Mouse (Mus musculus) Patski (cell line): ENCODE results near the gene Ube2f. TPM values are rescaled to one million over a fixed set of nuclear protein-coding genes. Genes with fewer than 3 reads are reported as not detected.

ENCODE experiments used
- ATAC-seq: fragments of 100-300 bp; one replicate; pipeline ENCODE4 v1.8.0; 2021
- CTCF ChIA-PET: fragments of 350-600 bp; sonication (Branson Sonifier 250); formaldehyde crosslinking; loops from one replicate; lab custom pipeline; 2022; ENCODE audit warnings: inconsistent platforms; lab: Charles Lee
- POLR2A ChIA-PET: fragments of 350-600 bp; sonication (Branson Sonifier 250); formaldehyde crosslinking; loops from one replicate; lab custom pipeline; 2022; ENCODE audit warnings: antibody characterized with exemption, inconsistent platforms; lab: Charles Lee
- DNase-seq: peaks from one replicate; pipeline ENCODE4 v3.0.0-alpha.2; 2011; ENCODE audit warnings: low read depth, low spot score
- H3K27me3 ChIP-seq: fragments of 371-371 bp; one replicate; pipeline ENCODE4 v1.5.1; 2021
- CTCF ChIP-seq: fragments of 100-300 bp; IDR thresholded peaks from one replicate; pipeline ENCODE4 v1.5.1; 2021
- in situ Hi-C: fragments of 300-500 bp; cut with MboI; formaldehyde crosslinking; loops from 3 replicates; pipeline ENCODE4 v1.11.1; 2018; ENCODE audit warnings: low pct_unique_long_range_greater_than_20kb, mixed read lengths
- polyA plus RNA-seq: library from polyadenylated mRNA; unstranded; gene quantifications from one replicate; pipeline ENCODE4 v1.2.3, GENCODE M21; 2021

Ube2f gene
- polyA plus RNA-seq, 1 experiment from 2014 or later = 94.5 TPM

DNA sequence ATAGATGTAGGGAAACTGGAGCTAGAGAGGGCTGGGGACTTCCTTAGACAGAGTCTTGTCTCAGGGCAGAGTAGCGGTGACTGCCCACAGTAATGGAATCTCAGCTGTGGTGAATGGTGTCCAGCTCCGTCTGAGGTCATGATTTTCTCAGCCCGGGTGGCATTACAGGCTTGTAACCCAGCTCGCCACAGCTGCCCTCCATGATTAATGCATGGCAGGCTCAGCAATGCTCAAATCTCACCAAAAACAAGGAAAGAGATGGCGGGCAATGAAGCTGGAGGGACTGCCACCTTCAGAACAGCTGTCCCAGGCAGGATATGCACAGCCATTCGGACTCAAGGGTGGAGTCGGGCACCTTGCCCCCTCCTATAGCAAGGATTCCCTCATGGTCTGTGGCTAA is 87.3 kb downstream of the Ube2f start:
- H3K27me3 ChIP-seq = no peaks in the 10 kb centered on the region
- ATAC-seq (no peak), DNase-seq (no peak)
- TF ChIP-seq CTCF = no peak
- ChIA-PET CTCF (interaction anchor here (1.0 to 1.6 kb wide), 2 partner anchors 9 to 10 kb away, joined by 3 to 7 read pairs; no protein-coding TSS in a partner anchor), POLR2A (interaction anchor here (1.1 kb wide), 1 partner anchor 16 kb away, joined by 4 read pairs; no protein-coding TSS in a partner anchor)
- in situ Hi-C loops = no loop called here

Other genes with a start within 250 kb of the Ube2f start
- gene Rbm44, start 105.2 kb upstream of the Ube2f start, polyA plus RNA-seq = 0.03 TPM
- gene Ramp1, start 70.5 kb upstream of the Ube2f start, polyA plus RNA-seq = not detected
- gene Scly, start 48.0 kb downstream of the Ube2f start, polyA plus RNA-seq = 98.6 TPM
- 0.14 TPM for gene Espnl, start 71.8 kb downstream of the Ube2f start, polyA plus RNA-seq
- gene Klhl30, start 100.7 kb downstream of the Ube2f start, polyA plus RNA-seq = 27.2 TPM
- gene Erfe, start 116.1 kb downstream of the Ube2f start, polyA plus RNA-seq = 0.50 TPM
- gene Ilkap, start 148.5 kb downstream of the Ube2f start, polyA plus RNA-seq = 82.4 TPM
- 52.9 TPM for gene Hes6, start 163.7 kb downstream of the Ube2f start, polyA plus RNA-seq
- gene Per2, start 209.0 kb downstream of the Ube2f start, polyA plus RNA-seq = 9.7 TPM
- 19.0 TPM for gene Traf3ip1, start 244.3 kb downstream of the Ube2f start, polyA plus RNA-seq